Mouse (Mus musculus): ENCODE data around the gene Tm9sf2.

The Tm9sf2 gene

DNA sequence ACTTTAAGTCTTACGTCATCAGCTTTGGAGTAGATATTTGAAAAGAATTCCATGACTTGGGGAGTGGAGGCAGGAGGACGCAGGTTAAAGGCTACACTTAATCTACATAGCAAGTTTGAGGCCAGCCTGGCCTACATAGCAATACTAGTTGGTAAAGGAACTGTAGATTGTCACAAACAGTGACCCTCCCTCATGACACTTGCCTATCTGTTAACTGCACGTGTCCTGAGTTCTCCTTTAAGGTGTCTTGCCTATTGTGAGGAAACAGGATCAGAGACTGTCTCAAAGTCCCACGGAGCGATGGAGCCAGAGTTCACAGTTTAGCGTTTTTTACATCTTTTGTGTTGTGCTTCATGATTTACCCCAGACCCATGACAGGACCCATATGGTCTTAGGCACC is 75.4 kb downstream of the Tm9sf2 start:
- no peak for TF ChIP-seq GATA4 (IDR thresholded peaks at IDR 0.05; ENCODE audit: insufficient replicate concordance, low read length)

DNA sequence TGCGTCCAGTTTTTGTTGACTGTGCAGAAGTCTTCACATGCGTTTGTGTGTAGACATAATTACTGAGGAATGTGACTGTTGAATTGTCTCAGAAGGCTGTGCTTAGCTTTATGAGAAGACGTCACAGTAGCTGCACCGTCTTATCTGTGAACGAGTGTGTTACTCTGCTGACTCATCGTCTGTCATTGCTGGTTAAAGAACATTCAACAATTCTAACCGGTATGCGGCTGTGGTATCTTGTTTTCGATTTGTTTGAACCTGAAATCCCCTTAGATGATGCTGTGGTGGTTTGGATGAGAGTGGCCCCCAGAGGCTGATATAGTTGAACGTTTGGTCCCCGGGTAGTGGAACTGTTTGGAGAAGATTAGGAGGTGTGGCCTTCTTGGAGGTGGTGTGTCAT is 77.1 kb downstream of the Tm9sf2 start:
- TF ChIP-seq GATA4 (IDR thresholded peaks at IDR 0.05; ENCODE audit: insufficient replicate concordance, low read length): no peak

DNA sequence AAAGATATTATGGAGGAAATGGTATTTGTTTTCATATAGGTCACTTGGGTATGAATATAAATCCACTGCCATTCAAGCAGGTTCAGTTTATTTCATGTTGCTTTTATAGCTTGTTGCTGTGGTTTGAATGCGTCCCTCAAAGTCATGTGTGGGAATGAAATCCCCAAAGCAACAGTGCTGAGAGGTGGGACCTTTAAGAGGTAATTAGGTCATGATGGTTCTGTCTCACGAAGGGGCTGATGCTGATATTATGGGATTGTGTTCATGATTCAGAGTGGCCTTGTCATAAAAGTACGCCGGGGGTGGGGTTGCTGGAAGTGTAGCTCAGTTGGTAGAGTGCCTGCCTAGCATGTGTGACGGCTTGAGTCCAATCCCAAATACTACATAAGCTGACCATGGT is 81.4 kb downstream of the Tm9sf2 start:
- no peak for TF ChIP-seq GATA4 (IDR thresholded peaks at IDR 0.05; ENCODE audit: insufficient replicate concordance, low read length)

DNA sequence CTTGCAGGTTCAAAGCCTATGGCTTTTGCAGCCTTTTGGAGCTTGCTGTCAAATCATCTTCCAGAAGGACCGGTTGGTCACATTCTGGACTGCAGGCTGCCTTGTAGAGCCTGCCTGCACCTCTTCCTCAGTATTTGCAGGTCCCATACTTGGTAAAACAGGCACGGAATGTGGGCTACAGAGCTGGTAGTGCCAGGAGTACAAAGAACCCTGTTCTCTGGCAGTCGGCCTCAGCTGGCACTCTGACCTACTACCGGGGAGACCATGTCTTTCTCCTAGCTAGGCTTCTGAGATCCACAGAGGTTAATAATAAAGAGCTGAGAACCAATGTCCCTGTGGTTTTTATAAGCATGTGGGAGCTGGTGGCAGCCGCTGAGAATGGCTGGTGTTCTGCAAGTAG is 83.1 kb downstream of the Tm9sf2 start:
- TF ChIP-seq GATA4 (IDR thresholded peaks at IDR 0.05; ENCODE audit: insufficient replicate concordance, low read length): no peak

DNA sequence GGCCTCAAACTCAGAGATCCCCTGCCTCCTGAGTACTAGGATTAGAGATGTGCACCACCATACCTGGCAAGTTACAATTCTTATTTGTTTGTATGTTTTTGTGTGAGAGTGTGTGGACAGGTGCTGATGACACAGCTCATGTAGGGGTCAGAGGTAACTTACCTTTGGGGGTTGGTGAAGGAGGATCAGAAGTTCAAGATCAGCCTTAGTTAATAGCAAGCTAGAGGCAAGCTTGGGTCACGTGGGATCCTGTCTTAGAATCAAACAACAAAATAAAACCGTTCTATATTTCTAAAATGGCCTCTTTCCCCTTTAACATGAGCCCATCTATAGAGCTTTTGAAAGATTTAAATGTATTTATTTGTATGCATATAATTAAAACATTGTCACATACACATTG is 83.7 kb downstream of the Tm9sf2 start:
- TF ChIP-seq GATA4 (IDR thresholded peaks at IDR 0.05; ENCODE audit: insufficient replicate concordance, low read length): no peak

DNA sequence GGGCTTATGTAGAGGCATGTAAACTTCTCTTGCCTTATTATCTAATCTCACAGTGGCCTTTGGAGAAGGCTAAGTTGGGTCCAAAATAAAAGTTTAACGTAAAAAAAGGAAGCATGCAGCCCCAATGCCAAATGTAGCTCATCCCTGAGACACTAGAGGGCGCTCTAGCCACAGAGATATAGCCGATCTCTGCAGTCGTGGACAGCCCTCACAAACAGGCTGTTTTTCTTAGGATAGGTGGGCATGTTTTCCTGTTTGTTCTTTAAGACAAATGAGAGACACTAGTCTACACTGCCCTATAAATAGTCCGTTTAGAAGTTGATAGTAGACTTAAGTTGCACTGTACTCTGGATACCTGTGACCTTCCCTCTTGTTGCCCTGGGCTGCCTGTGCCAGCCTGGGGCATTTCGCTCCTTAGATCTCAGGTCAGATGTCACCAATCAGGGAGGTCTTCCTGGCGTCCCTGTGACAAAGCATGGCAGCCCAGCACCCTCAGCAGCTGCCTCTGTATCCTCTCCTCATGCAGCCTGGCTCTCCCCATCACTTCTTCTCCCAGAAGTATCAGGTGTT is 84.2 kb downstream of the Tm9sf2 start:
- no peak for TF ChIP-seq GATA4 (IDR thresholded peaks at IDR 0.05; ENCODE audit: insufficient replicate concordance, low read length)

DNA sequence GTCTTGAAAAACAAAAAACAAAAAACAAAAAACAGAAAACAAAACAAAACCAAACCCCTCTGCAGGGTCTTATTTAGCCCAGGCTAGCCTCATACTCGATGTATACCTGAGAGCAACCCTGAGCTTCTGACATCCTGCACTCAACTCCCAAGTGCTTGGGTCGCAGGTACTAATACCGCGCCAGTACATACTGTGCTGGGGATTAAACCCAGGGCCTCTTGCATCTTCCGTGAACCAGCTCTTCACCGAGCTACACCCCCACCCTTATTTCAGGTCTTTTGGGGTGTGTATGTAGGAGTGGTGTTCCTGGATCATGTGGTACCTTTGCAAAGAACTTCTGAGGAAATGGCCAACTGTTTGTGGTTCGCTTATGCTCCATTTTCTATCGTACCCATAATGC is 87.8 kb downstream of the Tm9sf2 start:
- no peak for TF ChIP-seq GATA4 (IDR thresholded peaks at IDR 0.05; ENCODE audit: insufficient replicate concordance, low read length)

DNA sequence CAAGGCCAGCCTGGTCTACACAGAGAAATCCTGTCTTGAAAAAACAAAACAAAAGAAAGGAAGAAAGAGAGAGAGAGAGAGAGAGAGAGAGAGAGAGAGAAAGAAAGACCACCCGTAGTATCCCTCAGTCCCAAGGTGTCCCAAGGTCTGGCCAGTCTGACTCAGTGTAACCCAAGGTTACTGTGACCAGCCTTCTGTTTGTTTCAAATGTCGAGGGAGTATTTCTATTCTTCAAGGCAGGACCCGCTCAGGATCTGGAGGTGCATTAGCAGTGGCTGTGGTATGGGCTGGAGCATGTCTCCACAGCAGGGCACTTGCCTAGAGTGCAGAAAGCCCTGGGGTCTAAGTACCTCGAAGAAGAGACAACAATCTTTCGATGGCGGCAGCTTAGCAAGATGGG is 90.0 kb downstream of the Tm9sf2 start:
- no peak for TF ChIP-seq GATA4 (IDR thresholded peaks at IDR 0.05; ENCODE audit: insufficient replicate concordance, low read length)

DNA sequence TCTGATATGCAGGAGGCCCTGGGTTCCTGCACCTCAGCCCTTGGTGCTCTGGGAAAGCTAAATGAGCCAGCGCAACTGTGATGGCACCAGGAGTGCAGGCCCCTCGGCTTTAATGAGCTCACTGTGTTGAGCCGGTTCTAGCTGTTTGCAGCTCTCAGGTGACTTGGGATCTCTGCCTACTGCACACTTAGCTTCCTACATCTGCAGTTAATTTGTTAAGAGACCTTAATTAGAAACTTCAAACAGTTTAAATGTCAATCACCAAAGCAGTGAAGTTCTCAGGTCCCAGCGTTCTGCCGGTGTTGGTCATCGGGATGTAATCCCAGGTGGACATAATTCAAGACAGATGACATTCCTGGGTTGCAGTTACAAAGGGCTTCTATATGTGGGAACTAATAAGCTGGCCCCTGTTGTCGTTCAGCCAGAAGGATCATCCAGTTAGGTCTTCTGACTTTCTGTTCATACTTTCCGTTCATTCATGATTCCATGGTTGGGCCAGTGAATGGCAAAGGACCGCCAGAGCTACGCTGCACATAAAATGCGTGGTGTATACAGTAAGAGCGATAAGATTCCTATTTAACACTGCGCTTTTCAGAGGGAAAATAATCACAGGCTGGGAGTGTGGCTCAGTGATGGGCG is 93.5 kb downstream of the Tm9sf2 start:
- TF ChIP-seq GATA4 (IDR thresholded peaks at IDR 0.05; ENCODE audit: insufficient replicate concordance, low read length): no peak

DNA sequence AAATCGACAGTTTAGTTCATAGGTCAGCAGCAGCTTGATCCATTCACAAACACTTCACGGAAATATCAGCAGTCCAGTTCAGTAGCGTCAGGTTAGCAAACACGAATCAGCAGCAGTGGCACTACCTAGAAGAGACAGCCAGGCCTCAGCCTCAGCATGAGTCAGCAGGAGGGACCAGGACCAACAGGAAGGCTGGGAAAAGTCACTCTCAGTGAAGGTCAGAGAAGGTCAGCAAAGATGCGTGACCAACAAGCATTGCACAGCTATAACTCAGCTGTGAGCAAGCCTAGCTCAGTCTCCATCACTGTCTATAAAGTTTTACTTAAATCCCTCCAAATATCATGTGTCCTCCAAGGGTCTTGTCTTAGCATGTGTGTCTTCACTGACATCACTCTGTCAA is 102.3 kb downstream of the Tm9sf2 start:
- TF ChIP-seq GATA4 (IDR thresholded peaks at IDR 0.05; ENCODE audit: insufficient replicate concordance, low read length): no peak
